Comparison of ENCODE assay signal across 30 mouse cellular contexts in genomic region chr1:53157715-53158114, GRCm38 (mm10). TPM values are rescaled to one million over a fixed set of nuclear protein-coding genes. Genes with fewer than 3 reads are reported as not detected.
A peak's percentile ranks its signal among the peaks of the same experiment; 100 is the strongest.
DNase-seq lines count a peak whose midpoint lies in the region; ATAC-seq and TF ChIP-seq lines count a peak whose summit lies in the region.
"Had no signal": no experiment of that assay in that cellular context is flagged by ENCODE, and none has a peak within 500 bp of the region (broad histone marks: within the 10 kb centered on the region; RNA-seq: fewer than 3 reads in every experiment).

No protein-coding gene starts in this region.

- peak; percentile 60; the same call in 1 of the 2 replicates for ATAC-seq in embryonic facial prominence, embryonic 14.5 days (ENCODE audit: low read depth)
- ATAC-seq in limb, embryonic 13.5 days (ENCODE audit: low FRiP score, low read depth): peak; percentile 81
- ATAC-seq: hindbrain, postnatal 0 days; inflammation-experienced regulatory T-cells, adult 6 months; intestine, embryonic 16.5 days had no signal

- H3K27me3 ChIP-seq in embryonic facial prominence, embryonic 14.5 days (replicated peaks; ENCODE audit: control insufficient read depth, insufficient read depth, low read length): no peaks in the 10 kb centered on the region
- H3K27me3 ChIP-seq in embryonic facial prominence, embryonic 10.5 days (replicated peaks; ENCODE audit: low read depth, poor library complexity, severe bottlenecking): no peaks in the 10 kb centered on the region
- H3K27me3 ChIP-seq in limb, embryonic 13.5 days: no peaks in the 10 kb centered on the region
- H3K27me3 ChIP-seq in limb, embryonic 10.5 days (ENCODE audit: low read depth, poor library complexity, severe bottlenecking): no peaks in the 10 kb centered on the region
- H3K27me3 ChIP-seq in myocyte (ENCODE audit: control insufficient read depth, insufficient read depth, insufficient read length): no peaks in the 10 kb centered on the region
- H3K27me3 ChIP-seq: embryonic facial prominence, embryonic 15.5 days; heart, embryonic 13.5 days had no signal

- H3K9ac ChIP-seq in embryonic facial prominence, embryonic 14.5 days (ENCODE audit: low read depth, low read length): no peak overlapping the region
- no peak overlapping the region for H3K9ac ChIP-seq in limb, embryonic 13.5 days
- H3K9ac ChIP-seq: embryonic facial prominence, embryonic 15.5 days; heart, embryonic 13.5 days; hindbrain, embryonic 14.5 days had no signal

- DNase-seq in embryonic facial prominence, embryonic 14.5 days (ENCODE audit: low spot score): peak; percentile 58
- no peak for DNase-seq in embryonic facial prominence, embryonic 10.5 days (ENCODE audit: low spot score)
- no peak for DNase-seq in limb, embryonic 10.5 days (ENCODE audit: low spot score)
- DNase-seq in spleen, adult 12 weeks (ENCODE audit: low spot score): no peak
- DNase-seq: adrenal gland, postnatal 10 days; adrenal gland, postnatal 36 days; cerebellum, adult 11-12 months; cerebellum, adult 8-10 months; cerebellum, postnatal 10 days; cerebellum, postnatal 36 days; embryo, embryonic 11 days; gastrocnemius, postnatal 10 days; gastrocnemius, postnatal 36 days; heart, adult 2 months; heart, postnatal 14 days; heart, postnatal 4 days had no signal

- no peaks in the 10 kb centered on the region for H3K4me1 ChIP-seq in embryonic facial prominence, embryonic 14.5 days (ENCODE audit: control insufficient read depth, insufficient read depth, low read length)
- H3K4me1 ChIP-seq in embryonic facial prominence, embryonic 10.5 days: no peaks in the 10 kb centered on the region
- no peaks in the 10 kb centered on the region for H3K4me1 ChIP-seq in limb, embryonic 13.5 days
- no peaks in the 10 kb centered on the region for H3K4me1 ChIP-seq in limb, embryonic 10.5 days
- H3K4me1 ChIP-seq: embryonic facial prominence, embryonic 15.5 days; heart, embryonic 10.5 days; heart, embryonic 13.5 days had no signal

- whole genome bisulfite sequencing in embryonic facial prominence, embryonic 14.5 days: 57% methylated on average over 6 of the region's 6 CpGs
- 85% methylated on average over 6 of the region's 6 CpGs for WGBS in embryonic facial prominence, embryonic 10.5 days
- 29% methylated on average over 6 of the region's 6 CpGs for WGBS in limb, embryonic 13.5 days
- 78% methylated on average over 6 of the region's 6 CpGs for WGBS in limb, embryonic 10.5 days

- H3ac ChIP-seq in myocyte (ENCODE audit: control insufficient read depth, insufficient read length): no peak overlapping the region

- no peak overlapping the region for H3K4me3 ChIP-seq in embryonic facial prominence, embryonic 14.5 days (ENCODE audit: low read depth, low read length)
- no peak overlapping the region for H3K4me3 ChIP-seq in embryonic facial prominence, embryonic 10.5 days
- H3K4me3 ChIP-seq in limb, embryonic 13.5 days: no peak overlapping the region
- no peak overlapping the region for H3K4me3 ChIP-seq in limb, embryonic 10.5 days
- no peak overlapping the region for H3K4me3 ChIP-seq in myocyte
- H3K4me3 ChIP-seq: embryonic facial prominence, embryonic 15.5 days; heart, adult 2 months; heart, embryonic 10.5 days; heart, embryonic 13.5 days had no signal

- no peaks in the 10 kb centered on the region for H3K36me3 ChIP-seq in embryonic facial prominence, embryonic 14.5 days (ENCODE audit: control insufficient read depth, insufficient read depth, low read length)
- no peaks in the 10 kb centered on the region for H3K36me3 ChIP-seq in embryonic facial prominence, embryonic 10.5 days (replicated peaks)
- no peaks in the 10 kb centered on the region for H3K36me3 ChIP-seq in limb, embryonic 13.5 days
- H3K36me3 ChIP-seq in limb, embryonic 10.5 days: no peaks in the 10 kb centered on the region
- no peaks in the 10 kb centered on the region for H3K36me3 ChIP-seq in myocyte (ENCODE audit: control insufficient read depth, insufficient read depth)
- H3K36me3 ChIP-seq: embryonic facial prominence, embryonic 15.5 days; heart, embryonic 10.5 days; heart, embryonic 13.5 days had no signal

- H3K4me2 ChIP-seq in embryonic facial prominence, embryonic 14.5 days (ENCODE audit: low read depth, low read length): no peak overlapping the region
- H3K4me2 ChIP-seq in limb, embryonic 13.5 days (replicated peaks): no peak overlapping the region
- H3K4me2 ChIP-seq in myocyte (ENCODE audit: low read depth): no peak overlapping the region
- H3K4me2 ChIP-seq: embryonic facial prominence, embryonic 15.5 days; heart, embryonic 13.5 days; hindbrain, embryonic 14.5 days had no signal

- no peak overlapping the region for H3K27ac ChIP-seq in embryonic facial prominence, embryonic 14.5 days (replicated peaks; ENCODE audit: low read depth, low read length)
- no peak overlapping the region for H3K27ac ChIP-seq in embryonic facial prominence, embryonic 10.5 days (replicated peaks)
- H3K27ac ChIP-seq in limb, embryonic 13.5 days: no peak overlapping the region
- H3K27ac ChIP-seq in limb, embryonic 10.5 days: no peak overlapping the region
- H3K27ac ChIP-seq: embryonic facial prominence, embryonic 15.5 days; heart, adult 2 months; heart, embryonic 10.5 days; heart, embryonic 13.5 days; hindbrain, embryonic 14.5 days; hindbrain, postnatal 0 days had no signal

- no peaks in the 10 kb centered on the region for H3K9me3 ChIP-seq in embryonic facial prominence, embryonic 14.5 days (ENCODE audit: control insufficient read depth, low read length)
- H3K9me3 ChIP-seq in embryonic facial prominence, embryonic 10.5 days: no peaks in the 10 kb centered on the region
- H3K9me3 ChIP-seq in limb, embryonic 13.5 days: no peaks in the 10 kb centered on the region
- H3K9me3 ChIP-seq in limb, embryonic 10.5 days (replicated peaks): no peaks in the 10 kb centered on the region
- H3K9me3 ChIP-seq: embryonic facial prominence, embryonic 15.5 days; heart, embryonic 10.5 days; heart, embryonic 13.5 days had no signal

- no peak for TF ChIP-seq POLR2A in myocyte (IDR thresholded peaks at IDR 0.05; ENCODE audit: insufficient read length, low read depth)

- no peaks in the 10 kb centered on the region for H3K79me2 ChIP-seq in myocyte (ENCODE audit: control insufficient read depth, insufficient read depth)

TF ChIP-seq in myocyte, 11 proteins besides CTCF, POLR2A, EP300 and RAD21:
- peak; percentile 34 for TF ChIP-seq TCF12 (IDR thresholded peaks at IDR 0.05; ENCODE audit: insufficient read depth, poor library complexity, severe bottlenecking)
- peak in 2 of 3 experiments; percentile 76 to 78 for TF ChIP-seq MYOD1 (IDR thresholded peaks at IDR 0.05; ENCODE audit: control insufficient read depth in 1 of 3, insufficient read length in 2 of 3, low read depth in 2 of 3)
- TF ChIP-seq CEBPB (IDR thresholded peaks at IDR 0.05; ENCODE audit: insufficient read depth, poor library complexity, severe bottlenecking): no peak

RNA-seq across cellular contexts. Expression of gene 1700019A02Rik, which starts 29.7 kb away (rescaled TPM):
- not detected in 2 replicates for polyA plus RNA-seq in embryonic facial prominence, embryonic 14.5 days (2014; fragmentation: Nextera tagmentation; extraction: Ambion mirVana)
- not detected in 2 replicates for polyA plus RNA-seq in embryonic facial prominence, embryonic 10.5 days (2016; fragmentation: Nextera tagmentation; extraction: Ambion mirVana)
- polyA plus RNA-seq in limb, embryonic 13.5 days (2015; fragmentation: Nextera tagmentation; extraction: Ambion mirVana): not detected in 2 replicates
- not detected in 2 replicates for polyA plus RNA-seq in limb, embryonic 10.5 days (2016; fragmentation: Nextera tagmentation; extraction: Ambion mirVana)
- polyA plus RNA-seq in myocyte (2012; fragmentation: generic; extraction: Trizol): not detected
- polyA plus RNA-seq: cortical plate, adult 2 months; embryonic facial prominence, embryonic 11.5 days; embryonic facial prominence, embryonic 15.5 days; forebrain, embryonic 11.5 days; heart, adult 2 months; heart, embryonic 10.5 days; heart, embryonic 13.5 days; heart, embryonic 16.5 days; hindbrain, embryonic 11.5 days; hindbrain, embryonic 14.5 days; hindbrain, postnatal 0 days; inflammation-experienced regulatory T-cells, adult 6 months; intestine, embryonic 16.5 days had no signal
